Mouse (Mus musculus): ENCODE results near the gene Acer1. TPM values are rescaled to one million over a fixed set of nuclear protein-coding genes. Genes with fewer than 3 reads are reported as not detected.

The Acer1 gene
- polyA plus RNA-seq, 1 experiment from 2014 or later: 0.65 TPM

GRCm38 (mm10) chr17:56973956-56974707, 7.8 kb downstream of the Acer1 start:
- H3K27ac ChIP-seq (ENCODE audit: low read depth, low read length): no peak overlapping the region
- TF ChIP-seq CTCF (IDR thresholded peaks at IDR 0.05; ENCODE audit: low read depth): no peak
- no peak overlapping the region for H3K4me3 ChIP-seq (ENCODE audit: low read depth, low read length)
- ATAC-seq: no peak
- H3K9ac ChIP-seq (ENCODE audit: low read depth, low read length): no peak overlapping the region
- WGBS: 65% methylated on average over 13 of the region's 14 CpGs
- no peaks in the 10 kb centered on the region for H3K36me3 ChIP-seq (ENCODE audit: control insufficient read depth, insufficient read depth)
- H3K4me1 ChIP-seq (replicated peaks; ENCODE audit: control insufficient read depth, insufficient read depth, low read length): peaks cover 3% of the 10 kb centered on the region; the same call in 1 of the 2 replicates
- no peaks in the 10 kb centered on the region for H3K27me3 ChIP-seq (replicated peaks; ENCODE audit: control insufficient read depth, insufficient read depth, low read length)
- no peak overlapping the region for H3K4me2 ChIP-seq (replicated peaks; ENCODE audit: low read depth)
- no peaks in the 10 kb centered on the region for H3K9me3 ChIP-seq (ENCODE audit: control insufficient read depth)

- TF ChIP-seq CTCF (IDR thresholded peaks at IDR 0.05; ENCODE audit: low read depth): no peak
- Histone ChIP-seq H3K9me3 (ENCODE audit: control insufficient read depth) (no peaks in the 10 kb centered on the region), H3K27me3 (replicated peaks; ENCODE audit: control insufficient read depth, insufficient read depth, low read length) (no peaks in the 10 kb centered on the region), H3K4me2 (replicated peaks; ENCODE audit: low read depth) (no peak overlapping the region), H3K36me3 (ENCODE audit: control insufficient read depth, insufficient read depth) (no peaks in the 10 kb centered on the region), H3K27ac (ENCODE audit: low read depth, low read length) (no peak overlapping the region), H3K4me3 (ENCODE audit: low read depth, low read length) (no peak overlapping the region), H3K4me1 (replicated peaks; ENCODE audit: control insufficient read depth, insufficient read depth, low read length) (no peaks in the 10 kb centered on the region), H3K9ac (ENCODE audit: low read depth, low read length) (no peak overlapping the region)
- no peak for ATAC-seq
- WGBS: 76% methylated on average over 5 of the region's 5 CpGs
These were observed 11.8 kb downstream of the Acer1 start for GRCm38 (mm10) chr17:56970081-56970480.

GRCm38 (mm10) chr17:56969321-56969720, 12.6 kb downstream of the Acer1 start:
- no peak for ATAC-seq
- H3K27me3 ChIP-seq (replicated peaks; ENCODE audit: control insufficient read depth, insufficient read depth, low read length): no peaks in the 10 kb centered on the region
- no peak overlapping the region for H3K4me2 ChIP-seq (replicated peaks; ENCODE audit: low read depth)
- no peak overlapping the region for H3K9ac ChIP-seq (ENCODE audit: low read depth, low read length)
- no peak overlapping the region for H3K4me3 ChIP-seq (ENCODE audit: low read depth, low read length)
- no peak for TF ChIP-seq CTCF (IDR thresholded peaks at IDR 0.05; ENCODE audit: low read depth)
- no peaks in the 10 kb centered on the region for H3K9me3 ChIP-seq (ENCODE audit: control insufficient read depth)
- H3K36me3 ChIP-seq (ENCODE audit: control insufficient read depth, insufficient read depth): no peaks in the 10 kb centered on the region
- no peak overlapping the region for H3K27ac ChIP-seq (ENCODE audit: low read depth, low read length)
- 24% methylated on average over 3 of the region's 3 CpGs for WGBS
- no peaks in the 10 kb centered on the region for H3K4me1 ChIP-seq (replicated peaks; ENCODE audit: control insufficient read depth, insufficient read depth, low read length)

- H3K27ac ChIP-seq (ENCODE audit: low read depth, low read length): no peak overlapping the region
- no peaks in the 10 kb centered on the region for H3K4me1 ChIP-seq (replicated peaks; ENCODE audit: control insufficient read depth, insufficient read depth, low read length)
- ATAC-seq: peak; percentile 95
- no peak overlapping the region for H3K4me2 ChIP-seq (replicated peaks; ENCODE audit: low read depth)
- no peaks in the 10 kb centered on the region for H3K27me3 ChIP-seq (replicated peaks; ENCODE audit: control insufficient read depth, insufficient read depth, low read length)
- TF ChIP-seq CTCF (IDR thresholded peaks at IDR 0.05; ENCODE audit: low read depth): no peak
- H3K9ac ChIP-seq (ENCODE audit: low read depth, low read length): no peak overlapping the region
- H3K4me3 ChIP-seq (ENCODE audit: low read depth, low read length): no peak overlapping the region
- 49% methylated on average over 6 of the region's 6 CpGs for WGBS
- no peaks in the 10 kb centered on the region for H3K9me3 ChIP-seq (ENCODE audit: control insufficient read depth)
- no peaks in the 10 kb centered on the region for H3K36me3 ChIP-seq (ENCODE audit: control insufficient read depth, insufficient read depth)
These were observed 18.3 kb downstream of the Acer1 start for GRCm38 (mm10) chr17:56963646-56964045.

DNA sequence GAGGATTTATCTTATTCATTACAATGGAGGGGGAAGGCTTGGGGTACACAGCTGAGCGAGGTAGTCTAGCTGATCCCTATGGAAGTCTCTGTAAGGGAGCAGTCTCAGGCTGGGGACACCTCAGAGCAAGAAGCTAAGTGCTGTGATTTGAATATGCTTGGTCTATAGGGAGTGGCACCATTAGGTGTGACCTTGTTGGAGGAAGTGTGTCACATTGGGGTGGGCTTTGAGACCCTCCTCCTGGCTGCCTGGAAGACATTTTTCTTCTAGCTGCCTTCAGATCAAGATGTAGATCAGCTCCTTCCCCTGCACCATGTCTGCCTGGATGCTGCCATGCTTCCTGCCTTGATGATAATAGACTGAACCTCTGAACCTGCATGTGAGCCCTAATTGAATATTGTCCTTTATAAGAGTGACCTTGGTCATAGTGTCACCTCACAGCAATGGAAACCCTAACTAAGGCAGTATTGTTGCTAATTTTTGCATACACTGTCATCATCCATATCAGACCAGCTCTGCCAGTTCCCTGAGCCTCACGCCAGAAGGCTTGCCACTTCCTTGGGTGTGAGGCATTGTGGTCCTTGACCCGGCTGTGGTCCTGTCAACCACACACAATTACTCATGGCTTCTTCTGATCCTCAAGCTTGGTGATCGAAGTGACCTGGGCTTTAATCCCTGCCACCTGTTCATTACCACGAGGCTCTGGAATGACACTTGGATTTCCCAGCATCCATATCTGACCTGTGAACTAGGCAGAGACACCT, 19.1 kb downstream of the Acer1 start:
- WGBS: 71% methylated on average over 5 of the region's 5 CpGs
- TF ChIP-seq CTCF (IDR thresholded peaks at IDR 0.05; ENCODE audit: low read depth): no peak
- no peak overlapping the region for H3K9ac ChIP-seq (ENCODE audit: low read depth, low read length)
- H3K36me3 ChIP-seq (ENCODE audit: control insufficient read depth, insufficient read depth): no peaks in the 10 kb centered on the region
- no peaks in the 10 kb centered on the region for H3K9me3 ChIP-seq (ENCODE audit: control insufficient read depth)
- no peaks in the 10 kb centered on the region for H3K4me1 ChIP-seq (replicated peaks; ENCODE audit: control insufficient read depth, insufficient read depth, low read length)
- 0 out of 2 replicates have a peak, but pooled peaks have one; percentile 9 for ATAC-seq
- no peak overlapping the region for H3K4me3 ChIP-seq (ENCODE audit: low read depth, low read length)
- no peak overlapping the region for H3K27ac ChIP-seq (ENCODE audit: low read depth, low read length)
- H3K4me2 ChIP-seq (replicated peaks; ENCODE audit: low read depth): no peak overlapping the region
- H3K27me3 ChIP-seq (replicated peaks; ENCODE audit: control insufficient read depth, insufficient read depth, low read length): no peaks in the 10 kb centered on the region

- no peaks in the 10 kb centered on the region for H3K36me3 ChIP-seq (ENCODE audit: control insufficient read depth, insufficient read depth)
- no peak overlapping the region for H3K27ac ChIP-seq (ENCODE audit: low read depth, low read length)
- H3K4me3 ChIP-seq (ENCODE audit: low read depth, low read length): no peak overlapping the region
- peak; percentile 36; the same call in 1 of the 2 replicates for TF ChIP-seq CTCF (IDR thresholded peaks at IDR 0.05; ENCODE audit: low read depth)
- WGBS: 92% methylated on average over 4 of the region's 4 CpGs
- no peaks in the 10 kb centered on the region for H3K9me3 ChIP-seq (ENCODE audit: control insufficient read depth)
- no peak for ATAC-seq
- no peaks in the 10 kb centered on the region for H3K27me3 ChIP-seq (replicated peaks; ENCODE audit: control insufficient read depth, insufficient read depth, low read length)
- no peaks in the 10 kb centered on the region for H3K4me1 ChIP-seq (replicated peaks; ENCODE audit: control insufficient read depth, insufficient read depth, low read length)
- H3K4me2 ChIP-seq (replicated peaks; ENCODE audit: low read depth): no peak overlapping the region
- no peak overlapping the region for H3K9ac ChIP-seq (ENCODE audit: low read depth, low read length)
These were observed 20.0 kb downstream of the Acer1 start for GRCm38 (mm10) chr17:56961880-56962279.

All from intestine, postnatal 0 days (tissue).